Mouse (Mus musculus) heart, adult 18-20 months (tissue): ENCODE data around the gene Frmd8. TPM values are rescaled to one million over a fixed set of nuclear protein-coding genes. Genes with fewer than 3 reads are reported as not detected.

Experiments used
- DNase-seq, 2 experiments: peaks; one replicate each; pipeline ENCODE4 v3.0.0; 2021 to 2022; ENCODE audit warnings: mixed read lengths in 1 of 2
- long read RNA-seq, 2 experiments: library from polyadenylated mRNA; stranded (forward); transcript quantifications; one replicate each; pipeline ENCODE4 v2.0.0; 2021
- total RNA-seq, 2 experiments: library from RNA; stranded (reverse); gene quantifications; 2 replicates each; pipeline ENCODE4 v1.2.3; 2021

The Frmd8 gene
- total RNA-seq: 10 to 100 TPM in 1 of 2 experiments, 1 to 10 TPM in 1; 7.2 to 10.6 TPM
- long read RNA-seq, experiment 1, full-length matches to known transcripts: 14 of 19 reads
- long read RNA-seq, experiment 1, partial matches to known transcripts: 1 of 19 reads
- long read RNA-seq, experiment 1, other reads (novel, unspliced or antisense): 4 of 19 reads
- long read RNA-seq, experiment 2, full-length matches to known transcripts: 5 of 9 reads
- long read RNA-seq, experiment 2, partial matches to known transcripts: 1 of 9 reads
- long read RNA-seq, experiment 2, other reads (novel, unspliced or antisense): 3 of 9 reads

- DNase-seq: peak; percentile 96 to 97
Observed at GRCm38 (mm10) chr19:5874969-5875480, at the start of gene Frmd8. Gene Frmd8 (minus strand): TSS chr19:5875274.

GRCm38 (mm10) chr19:5924713-5925093, 49.6 kb upstream of the Frmd8 start, which contains the start of gene Cdc42ep2:
Gene Cdc42ep2 (minus strand): TSS chr19:5924816.
- DNase-seq: peak; percentile 98

GRCm38 (mm10) chr19:5923990-5924712, 49.1 kb upstream of the Frmd8 start:
- DNase-seq: peak; percentile 93 to 98

GRCm38 (mm10) chr19:5922963-5923362, 47.9 kb upstream of the Frmd8 start:
- no peak for DNase-seq

GRCm38 (mm10) chr19:5922119-5922942, 47.3 kb upstream of the Frmd8 start:
- DNase-seq: peak; percentile 79 to 86

- DNase-seq: peak; percentile 61 to 76
Observed at GRCm38 (mm10) chr19:5921715-5922114, 46.6 kb upstream of the Frmd8 start.

- DNase-seq: no peak
Observed at GRCm38 (mm10) chr19:5913007-5913719, 38.1 kb upstream of the Frmd8 start, which contains the start of gene Dpf2. Gene Dpf2 (minus strand): TSS chr19:5913010.

- DNase-seq: peak; percentile 99
Observed at GRCm38 (mm10) chr19:5912103-5913006, 37.3 kb upstream of the Frmd8 start.

- DNase-seq: no peak
Observed at GRCm38 (mm10) chr19:5911430-5912102, 36.5 kb upstream of the Frmd8 start.

- DNase-seq: no peak
Observed at GRCm38 (mm10) chr19:5910221-5910620, 35.1 kb upstream of the Frmd8 start.

- no peak for DNase-seq
Observed at GRCm38 (mm10) chr19:5907275-5907674, 32.2 kb upstream of the Frmd8 start.

- DNase-seq: peak; percentile 96 to 97
Observed at GRCm38 (mm10) chr19:5894002-5894678, 19.1 kb upstream of the Frmd8 start, which contains the start of gene Tigd3. Gene Tigd3 (minus strand): TSS chr19:5894149.

- no peak for DNase-seq
Observed at GRCm38 (mm10) chr19:5893282-5894001, 18.4 kb upstream of the Frmd8 start.

- DNase-seq: no peak
Observed at GRCm38 (mm10) chr19:5892735-5893134, 17.7 kb upstream of the Frmd8 start.

GRCm38 (mm10) chr19:5892262-5892661, 17.2 kb upstream of the Frmd8 start:
- no peak for DNase-seq

GRCm38 (mm10) chr19:5891521-5892258, 16.6 kb upstream of the Frmd8 start:
- no peak for DNase-seq

GRCm38 (mm10) chr19:5889211-5889610, 14.1 kb upstream of the Frmd8 start:
- DNase-seq: no peak
